Mouse (Mus musculus) midbrain, embryonic 10.5 days (tissue): ENCODE data around the gene Cd96. TPM values are rescaled to one million over a fixed set of nuclear protein-coding genes. Genes with fewer than 3 reads are reported as not detected.

Experiments
- DNase-seq: peaks from one replicate; pipeline ENCODE4 v3.0.0-alpha.2; 2017; ENCODE audit warnings: low spot score
- H3K27ac ChIP-seq: fragments of 300-500 bp; sonication (generic); replicated peaks from 2 replicates; pipeline ENCODE4 v1.5.1; 2016; ENCODE audit warnings: mild to moderate bottlenecking
- H3K27me3 ChIP-seq: fragments of 300-500 bp; sonication (generic); 2 replicates; pipeline ENCODE4 v1.6.1; 2016; ENCODE audit warnings: low read depth, mild to moderate bottlenecking; ENCODE audit not compliant: poor library complexity, severe bottlenecking
- H3K36me3 ChIP-seq: fragments of 300-500 bp; sonication (generic); 2 replicates; pipeline ENCODE4 v1.6.1; 2016; ENCODE audit warnings: mild to moderate bottlenecking, moderate library complexity
- H3K4me1 ChIP-seq: fragments of 300-500 bp; sonication (generic); 2 replicates; pipeline ENCODE4 v1.6.1; 2016
- H3K4me3 ChIP-seq: fragments of 300-500 bp; sonication (generic); 2 replicates; pipeline ENCODE4 v1.5.1; 2016; ENCODE audit warnings: mild to moderate bottlenecking, moderate library complexity
- H3K9me3 ChIP-seq: fragments of 300-500 bp; sonication (generic); replicated peaks from 2 replicates; pipeline ENCODE4 v1.6.1; 2016; ENCODE audit warnings: mild to moderate bottlenecking
- WGBS: fragments of 180-500 bp; shearing (Covaris S2); methylation state at CpG from one replicate; pipeline ENCODE4 v1.1.7; 2016; 5-methylcytosine and 5-hydroxymethylcytosine counted together
- polyA plus RNA-seq: library from polyadenylated mRNA; unstranded; fragments of >200 nt; fragmentation: Nextera tagmentation; extraction: Ambion mirVana; gene quantifications from 2 replicates; pipeline ENCODE4 v1.2.1, GENCODE M21; 2016

Cd96 gene
- polyA plus RNA-seq, 1 experiment from 2014 or later = not detected

DNA sequence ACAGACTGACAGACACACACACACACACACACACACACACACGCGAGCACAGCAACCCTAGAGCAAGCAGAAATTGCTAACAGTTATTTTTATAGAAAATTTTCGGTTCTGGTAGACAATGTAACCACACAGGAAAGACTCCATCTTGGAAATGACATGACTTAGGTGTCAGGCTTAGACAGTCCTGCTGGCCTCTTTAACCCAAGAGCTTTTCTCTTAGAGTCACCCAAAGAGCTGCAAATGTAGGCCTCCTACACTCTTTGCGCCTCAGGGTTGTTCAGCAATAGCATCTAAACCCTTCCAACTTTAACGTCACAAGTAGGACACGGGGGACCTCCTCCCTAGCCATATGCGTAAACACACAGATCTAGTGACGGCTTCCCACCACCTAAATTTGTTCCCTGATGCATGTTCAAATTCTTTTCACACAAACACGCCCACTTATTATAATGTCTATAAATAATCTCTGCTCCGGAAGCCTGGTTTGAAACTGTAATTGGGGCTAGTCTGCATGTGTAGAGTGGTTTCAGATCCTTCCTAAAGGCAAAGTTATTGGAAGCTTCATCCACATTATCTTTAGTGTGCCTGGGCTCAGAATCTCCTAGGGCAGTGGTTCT is 118.4 kb downstream of the Cd96 start:
- H3K27ac ChIP-seq = no peak overlapping the region
- peaks cover 8% of the 10 kb centered on the region for H3K4me1 ChIP-seq
- H3K27me3 ChIP-seq = no peaks in the 10 kb centered on the region
- H3K9me3 ChIP-seq = no peaks in the 10 kb centered on the region
- DNase-seq = no peak
- H3K36me3 ChIP-seq = no peaks in the 10 kb centered on the region
- H3K4me3 ChIP-seq = no peak overlapping the region
- WGBS = 93% methylated on average over 10 of the region's 10 CpGs

GRCm38 (mm10) chr16:46000976-46001375 is 119.1 kb downstream of the Cd96 start:
- H3K4me3 ChIP-seq = no peak overlapping the region
- H3K9me3 ChIP-seq = no peaks in the 10 kb centered on the region
- no peak for DNase-seq
- no peaks in the 10 kb centered on the region for H3K27me3 ChIP-seq
- H3K27ac ChIP-seq = no peak overlapping the region
- WGBS = 94% methylated on average over 3 of the region's 3 CpGs
- peaks cover 8% of the 10 kb centered on the region for H3K4me1 ChIP-seq
- no peaks in the 10 kb centered on the region for H3K36me3 ChIP-seq

- H3K4me3 ChIP-seq = no peak overlapping the region
- no peak overlapping the region for H3K27ac ChIP-seq
- no peaks in the 10 kb centered on the region for H3K27me3 ChIP-seq
- H3K9me3 ChIP-seq = no peaks in the 10 kb centered on the region
- WGBS = 73% methylated on average over 10 of the region's 10 CpGs
- no peaks in the 10 kb centered on the region for H3K36me3 ChIP-seq
- H3K4me1 ChIP-seq = peaks cover 8% of the 10 kb centered on the region
- DNase-seq = no peak
These were observed 120.5 kb downstream of the Cd96 start for GRCm38 (mm10) chr16:45999374-46000191.

- peaks cover 8% of the 10 kb centered on the region for H3K4me1 ChIP-seq
- no peak for DNase-seq
- H3K27me3 ChIP-seq = no peaks in the 10 kb centered on the region
- WGBS = 78% methylated on average over 7 of the region's 7 CpGs
- H3K9me3 ChIP-seq = no peaks in the 10 kb centered on the region
- no peak overlapping the region for H3K27ac ChIP-seq
- H3K4me3 ChIP-seq = no peak overlapping the region
- H3K36me3 ChIP-seq = no peaks in the 10 kb centered on the region
These were observed 121.8 kb downstream of the Cd96 start for GRCm38 (mm10) chr16:45998231-45998630.

DNA sequence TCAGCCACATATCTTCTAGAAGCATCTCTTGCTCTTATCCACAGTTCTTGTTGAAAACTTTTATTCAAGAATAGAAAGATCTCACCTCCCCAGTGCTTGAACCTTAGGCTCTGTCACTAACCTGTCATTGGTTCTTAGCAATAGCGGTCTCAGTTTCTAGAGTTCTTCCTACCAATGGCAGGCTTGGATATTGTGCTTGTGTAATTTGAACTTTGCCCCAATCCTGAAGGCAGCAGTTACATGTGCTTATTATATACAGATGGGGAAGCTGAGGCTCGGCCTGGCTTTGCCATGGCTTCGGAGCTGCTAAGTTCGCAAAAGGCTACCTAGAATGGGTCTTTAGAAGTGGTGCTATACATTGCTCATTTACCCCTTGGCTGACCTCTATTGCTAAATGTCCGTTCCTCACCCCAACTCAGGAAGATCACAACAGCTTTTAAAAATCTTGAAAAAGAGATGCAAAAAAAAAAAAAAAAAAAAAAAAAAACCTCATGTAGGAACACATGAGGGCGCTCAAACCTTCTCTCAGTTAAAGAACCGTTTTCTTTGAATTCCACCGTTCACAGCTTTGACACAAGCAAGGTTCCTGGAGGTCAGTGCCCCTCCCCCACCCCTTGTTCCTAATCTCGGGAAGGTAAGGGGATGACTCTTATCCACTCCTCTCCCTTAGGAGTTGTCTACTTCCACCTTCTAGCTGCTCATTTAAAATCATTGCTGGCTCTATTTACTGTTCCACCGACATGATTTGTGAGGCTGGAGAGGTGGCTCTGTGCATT is 129.0 kb downstream of the Cd96 start:
- H3K9me3 ChIP-seq = no peaks in the 10 kb centered on the region
- no peaks in the 10 kb centered on the region for H3K27me3 ChIP-seq
- 48% methylated on average over 10 of the region's 10 CpGs for WGBS
- no peaks in the 10 kb centered on the region for H3K36me3 ChIP-seq
- no peak for DNase-seq
- 0 out of 2 replicates have a peak, but pooled peaks cover 3% of the 10 kb centered on the region for H3K4me1 ChIP-seq
- H3K4me3 ChIP-seq = no peak overlapping the region
- H3K27ac ChIP-seq = no peak overlapping the region

GRCm38 (mm10) chr16:45986236-45986635 is 133.8 kb downstream of the Cd96 start:
- WGBS = 85% methylated on average over 1 of the region's 1 CpGs
- H3K9me3 ChIP-seq = no peaks in the 10 kb centered on the region
- no peak for DNase-seq
- no peaks in the 10 kb centered on the region for H3K27me3 ChIP-seq
- H3K4me3 ChIP-seq = no peak overlapping the region
- H3K27ac ChIP-seq = no peak overlapping the region
- no peaks in the 10 kb centered on the region for H3K4me1 ChIP-seq
- H3K36me3 ChIP-seq = no peaks in the 10 kb centered on the region

Other genes starting within 250 kb of the Cd96 start
- gene Phldb2, start 166.7 kb downstream of the Cd96 start, polyA plus RNA-seq = 31.4 and 33.4 TPM in 2 replicates
- gene Plcxd2, start 110.0 kb downstream of the Cd96 start, polyA plus RNA-seq = 2.0 and 3.9 TPM in 2 replicates
- gene Gm4737, start 34.8 kb upstream of the Cd96 start, polyA plus RNA-seq = 4.7 and 5.1 TPM in 2 replicates